Mouse (Mus musculus) granulocyte monocyte progenitor cell, adult 5-6 weeks (primary cell): ENCODE measurements around the gene Slc5a4b. TPM values are rescaled to one million over a fixed set of nuclear protein-coding genes. Genes with fewer than 3 reads are reported as not detected.

Source experiments
- ATAC-seq: replicated peaks from 2 replicates; pipeline ENCODE4 v1.8.0; 2016; ENCODE audit warnings: mild to moderate bottlenecking, moderate TSS enrichment, inconsistent platforms; ENCODE audit not compliant: poor library complexity, severe bottlenecking
- total RNA-seq, 2 experiments: library from RNA; stranded (forward) in 1 of 2; stranded (reverse) in 1 of 2; fragments of 200-712, 200-1000 nt in 1 of 2; fragments of >200 nt in 1 of 2; fragmentation: Nextera tagmentation in 1 of 2; gene quantifications; 2 replicates each; pipeline ENCODE4 v1.2.3; 2014 to 2017

The Slc5a4b gene
- total RNA-seq, 2 experiments from 2014 or later, result not detected

DNA sequence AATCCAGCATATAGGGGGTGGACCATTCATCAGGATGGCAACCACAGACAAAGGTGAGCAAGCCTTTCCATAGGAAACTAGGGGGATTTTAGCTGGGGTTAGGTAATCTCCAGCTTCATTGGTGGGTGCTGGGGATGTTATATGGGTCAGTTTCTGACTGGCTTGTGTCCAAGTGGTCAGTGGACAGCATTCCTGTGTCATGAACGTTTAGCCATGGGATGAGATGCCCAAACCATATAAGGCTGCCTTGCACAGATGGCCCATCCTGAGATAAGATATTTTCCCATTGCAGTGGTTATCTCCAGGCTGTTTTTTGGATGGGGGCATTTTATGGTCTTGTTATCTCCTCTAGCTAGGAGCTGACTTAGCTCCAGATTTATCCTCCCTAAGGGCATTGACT, 64.0 kb downstream of the Slc5a4b start:
- no peak for ATAC-seq

DNA sequence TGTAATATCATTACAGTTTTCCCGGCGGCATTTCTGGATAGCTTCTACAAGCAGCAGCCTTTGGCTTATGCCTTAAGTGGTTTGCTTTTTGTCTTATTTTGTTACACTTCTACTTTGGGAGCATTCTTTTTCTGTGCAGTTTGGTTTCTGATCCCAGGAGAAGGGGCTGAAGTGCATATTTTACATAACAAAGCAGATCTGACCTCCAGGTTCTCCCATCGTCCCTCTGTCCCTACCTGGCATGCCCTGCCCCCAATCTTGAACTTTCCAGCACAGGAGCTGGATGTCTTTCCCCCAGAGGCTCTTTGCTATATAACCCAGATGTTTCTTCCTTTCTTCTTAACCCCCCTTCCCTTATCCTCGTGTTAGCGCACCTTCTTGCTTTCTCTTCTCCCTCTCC, 65.4 kb downstream of the Slc5a4b start:
- no peak for ATAC-seq

DNA sequence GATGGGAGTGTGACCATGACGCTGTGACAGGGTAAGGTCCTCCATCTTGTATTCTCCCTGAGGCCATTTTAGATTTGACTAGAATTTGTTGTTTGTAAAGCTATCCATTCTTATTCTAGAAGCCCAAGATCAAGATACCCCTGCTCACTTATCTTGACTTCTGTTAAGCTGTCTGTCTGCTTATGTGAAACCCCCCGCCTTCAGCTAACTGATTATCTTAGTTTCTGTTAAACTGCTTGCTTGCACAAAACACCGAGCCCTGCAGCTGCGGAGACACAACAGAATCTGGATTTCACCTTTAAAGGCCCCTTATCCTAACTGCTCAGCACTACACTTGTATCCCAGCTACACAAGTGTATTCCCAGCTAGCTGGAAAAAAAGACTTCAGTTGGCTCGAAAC, 73.8 kb downstream of the Slc5a4b start:
- ATAC-seq, result no peak

DNA sequence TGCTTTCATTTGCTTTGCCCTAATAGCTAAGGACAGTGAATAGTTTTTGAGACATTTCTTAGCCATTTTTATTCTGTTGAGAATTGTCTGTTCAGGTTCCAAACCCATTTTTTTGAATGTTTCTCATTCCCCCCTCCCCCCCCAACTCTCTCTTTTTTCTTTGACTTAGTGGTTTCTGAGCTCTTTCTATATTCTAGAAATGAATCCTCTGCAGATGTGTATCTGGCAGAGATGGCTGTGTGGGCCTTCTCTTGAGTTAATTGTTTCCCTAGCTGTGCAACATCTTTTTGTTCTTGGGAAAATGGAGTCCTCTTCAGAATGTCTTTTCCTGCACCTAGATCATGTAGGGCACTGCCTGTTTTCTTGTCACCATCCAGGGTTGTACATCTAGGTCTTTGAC, 75.5 kb downstream of the Slc5a4b start:
- ATAC-seq, result no peak

DNA sequence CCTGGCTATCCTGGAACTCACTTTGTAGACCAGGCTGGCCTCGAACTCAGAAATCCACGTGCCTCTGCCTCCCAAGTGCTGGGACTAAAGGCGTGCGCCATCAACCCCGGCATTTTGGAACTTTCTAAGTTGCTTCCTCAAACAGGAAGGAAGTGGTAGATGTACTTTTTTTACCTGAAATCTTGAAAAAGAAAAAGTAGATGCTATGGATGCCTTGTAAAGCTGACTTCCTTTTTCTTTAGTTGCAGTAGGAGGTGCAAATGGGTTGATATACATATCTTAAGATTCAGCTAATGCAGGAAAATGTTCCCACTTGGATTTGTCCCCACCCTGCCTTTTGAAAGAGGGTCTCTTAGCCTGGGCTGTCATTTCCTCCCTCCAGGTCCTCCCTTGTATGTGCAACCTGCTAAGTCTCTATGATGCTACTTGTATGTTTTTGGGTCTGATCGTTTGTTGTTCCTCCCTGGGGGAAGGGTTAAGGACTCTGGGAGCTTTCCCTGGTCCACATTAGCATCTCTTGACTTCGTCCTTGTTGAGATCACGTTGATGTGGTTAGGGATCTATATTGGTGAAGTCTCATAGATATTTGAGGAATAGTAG, 76.7 kb downstream of the Slc5a4b start:
- no peak for ATAC-seq

DNA sequence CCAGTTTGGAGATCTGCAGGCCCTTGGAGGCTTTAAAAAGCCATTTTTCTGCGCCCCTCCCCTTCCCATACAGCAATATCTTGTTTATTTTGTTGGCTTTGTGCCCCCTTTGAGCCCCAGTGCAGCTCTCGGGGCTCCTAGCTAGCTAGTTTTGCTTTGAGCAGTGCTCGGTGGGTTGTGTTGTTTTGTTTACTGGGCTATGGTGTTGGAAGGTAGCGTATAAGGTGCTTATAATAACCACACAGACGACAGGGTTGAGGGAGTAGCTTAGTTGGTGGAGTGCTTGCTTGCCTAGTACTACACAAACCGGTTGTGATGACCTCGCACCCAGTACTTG, 77.7 kb downstream of the Slc5a4b start:
- ATAC-seq, result no peak

DNA sequence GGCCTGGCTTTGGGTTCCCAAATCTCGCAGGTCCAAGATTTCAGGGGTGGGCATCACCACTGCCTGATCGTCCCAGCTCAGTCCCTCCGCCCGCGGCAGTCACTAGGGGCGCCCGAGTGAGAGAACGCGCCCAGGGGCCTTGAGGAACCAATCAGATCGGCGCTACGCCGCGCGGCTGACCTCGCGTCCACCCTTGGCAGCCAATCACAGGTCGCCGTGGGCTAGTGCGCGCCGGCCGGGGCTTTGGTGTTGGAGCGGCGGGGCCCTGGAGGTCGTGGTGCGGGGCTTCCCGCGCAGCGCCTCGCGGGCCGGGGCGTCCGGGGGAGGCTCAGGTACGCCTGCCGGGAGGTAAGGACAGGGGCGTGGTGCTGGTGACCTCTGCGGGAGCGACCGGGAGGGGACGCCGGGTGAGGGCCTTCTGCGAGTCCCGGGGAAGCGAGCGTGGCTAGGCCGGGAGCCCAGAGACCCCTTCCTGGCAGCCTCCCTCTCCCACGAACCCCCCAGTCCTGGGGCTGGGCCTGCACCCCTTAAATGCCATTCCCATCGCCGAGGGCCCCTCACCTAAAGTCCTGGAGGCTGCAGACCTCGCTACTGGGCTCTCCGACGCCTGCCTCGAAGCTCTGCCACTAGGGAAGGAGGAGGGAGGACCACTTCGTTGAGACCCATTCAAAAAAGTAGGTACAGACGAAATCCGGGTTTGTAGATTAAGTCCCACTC, 78.2 kb downstream of the Slc5a4b start, which contains the start of gene Zfp280b:
Zfp280b (plus strand) TSS at position 249 of the 717 bp plus-strand sequence.
- ATAC-seq, result peak; percentile 99

DNA sequence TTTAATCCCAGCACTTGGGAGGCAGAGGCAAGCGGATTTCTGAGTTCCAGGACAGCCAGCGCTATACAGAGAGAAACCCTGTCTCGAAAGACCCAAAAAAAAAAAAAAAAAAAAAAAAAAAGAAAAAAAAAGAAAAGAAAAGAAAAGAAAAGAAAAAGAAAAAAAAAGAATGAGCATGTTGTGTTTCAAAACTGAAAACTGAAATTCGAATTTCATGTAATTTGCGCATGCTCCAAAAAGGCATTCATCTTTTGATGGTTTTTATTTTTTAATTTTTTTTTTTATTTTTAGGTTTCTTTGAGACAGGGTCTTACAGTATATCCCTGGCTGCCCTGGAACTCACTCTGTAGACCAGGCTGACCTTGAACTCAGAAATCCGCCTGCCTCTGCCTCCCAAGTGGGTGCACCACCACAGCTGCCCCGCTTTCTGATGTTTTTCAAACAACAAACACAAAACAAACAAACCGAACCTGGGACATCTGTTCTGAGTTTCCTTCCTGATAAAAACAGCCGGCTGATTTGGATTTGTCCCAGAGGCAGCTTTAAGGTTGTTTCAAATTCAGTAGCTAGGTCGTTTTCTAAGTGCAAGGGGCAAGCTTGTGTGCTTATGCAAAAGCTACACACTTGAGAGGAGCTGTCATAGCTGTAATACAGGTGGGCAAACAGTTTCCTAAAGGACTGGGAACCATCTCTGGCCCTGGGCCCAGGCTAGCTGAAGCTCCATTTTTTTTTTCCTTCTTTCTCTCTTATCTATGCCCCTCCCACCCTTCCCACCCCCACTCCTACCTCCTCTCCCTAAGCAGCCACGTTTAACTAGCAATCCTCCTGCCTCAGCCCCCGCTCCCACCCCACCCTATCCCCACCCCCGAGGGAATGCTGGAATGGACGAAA, 79.0 kb downstream of the Slc5a4b start:
- ATAC-seq, result no peak

DNA sequence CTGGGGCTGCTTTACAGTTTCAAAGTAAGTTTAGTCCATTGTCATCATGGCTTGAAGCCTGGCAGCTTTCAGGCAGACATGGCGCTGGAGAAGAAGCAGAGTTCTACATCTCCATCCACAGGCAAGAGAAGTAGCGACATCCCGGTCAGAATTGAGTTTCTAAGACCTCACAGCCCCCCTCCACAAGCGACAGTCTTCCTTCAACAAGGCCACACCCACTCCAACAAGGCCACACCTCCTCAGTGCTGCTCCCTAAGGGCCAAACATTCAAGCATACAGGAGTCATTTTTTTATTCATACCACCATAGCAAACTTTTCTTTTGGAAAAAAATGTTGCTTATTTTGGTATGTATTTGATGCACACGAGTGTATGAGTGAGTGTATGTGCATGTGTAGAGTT, 80.3 kb downstream of the Slc5a4b start:
- no peak for ATAC-seq

DNA sequence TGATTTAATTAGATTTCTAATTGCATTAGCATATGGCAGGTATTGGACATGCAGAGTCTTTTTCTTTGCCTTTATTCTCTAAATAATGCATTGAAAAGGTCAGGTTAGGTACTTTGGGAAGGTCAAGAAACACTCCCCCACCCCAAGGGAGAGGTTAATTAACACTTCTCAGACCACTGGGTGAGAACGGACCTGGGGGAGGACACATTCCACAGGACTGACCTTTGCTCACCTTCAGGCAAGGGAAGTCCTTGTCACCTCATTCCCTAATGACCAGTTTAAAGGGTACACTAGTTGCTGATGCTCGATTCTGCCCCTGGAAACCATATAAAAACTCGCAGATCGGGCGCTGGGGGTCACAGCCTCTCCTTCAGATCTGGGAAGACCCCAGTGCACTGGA, 81.5 kb downstream of the Slc5a4b start:
- no peak for ATAC-seq

DNA sequence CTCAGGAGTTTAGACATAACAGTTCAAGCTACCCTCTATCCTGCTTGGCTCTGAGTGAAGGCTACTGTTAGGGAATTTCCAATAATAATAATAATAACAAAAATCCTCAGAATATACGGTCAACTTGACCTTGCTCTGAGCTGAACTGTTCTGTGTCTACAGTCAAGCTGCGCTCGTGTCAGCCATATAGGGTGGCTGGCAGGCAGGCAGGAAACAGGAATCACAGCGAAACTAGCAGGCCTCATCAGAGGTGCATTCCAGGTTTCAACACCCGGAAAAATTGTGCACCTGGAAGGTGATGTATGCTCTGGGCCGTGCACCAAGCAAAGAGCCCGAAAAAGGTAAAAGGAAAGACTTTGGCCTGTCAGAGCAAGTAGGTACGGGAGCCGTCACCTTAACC, 82.4 kb downstream of the Slc5a4b start:
- no peak for ATAC-seq

DNA sequence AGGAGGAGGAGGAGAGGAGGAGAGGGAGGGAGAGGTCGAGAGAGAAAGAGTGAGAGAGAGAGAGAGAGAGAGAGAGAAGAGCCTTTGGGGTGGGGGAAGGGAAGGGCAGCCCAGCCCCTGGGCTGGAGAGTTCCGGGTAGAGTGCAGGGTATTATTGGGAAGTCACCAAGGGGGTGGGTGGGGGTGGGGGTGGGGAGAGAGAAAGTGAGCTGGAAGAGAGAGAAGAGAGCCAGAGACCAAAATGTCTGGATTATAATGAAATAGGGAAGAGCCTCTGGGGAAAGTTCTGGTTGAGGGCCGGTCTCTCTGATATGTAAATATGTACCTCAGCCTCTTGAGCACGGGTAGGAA, 82.8 kb downstream of the Slc5a4b start:
- ATAC-seq, result no peak

DNA sequence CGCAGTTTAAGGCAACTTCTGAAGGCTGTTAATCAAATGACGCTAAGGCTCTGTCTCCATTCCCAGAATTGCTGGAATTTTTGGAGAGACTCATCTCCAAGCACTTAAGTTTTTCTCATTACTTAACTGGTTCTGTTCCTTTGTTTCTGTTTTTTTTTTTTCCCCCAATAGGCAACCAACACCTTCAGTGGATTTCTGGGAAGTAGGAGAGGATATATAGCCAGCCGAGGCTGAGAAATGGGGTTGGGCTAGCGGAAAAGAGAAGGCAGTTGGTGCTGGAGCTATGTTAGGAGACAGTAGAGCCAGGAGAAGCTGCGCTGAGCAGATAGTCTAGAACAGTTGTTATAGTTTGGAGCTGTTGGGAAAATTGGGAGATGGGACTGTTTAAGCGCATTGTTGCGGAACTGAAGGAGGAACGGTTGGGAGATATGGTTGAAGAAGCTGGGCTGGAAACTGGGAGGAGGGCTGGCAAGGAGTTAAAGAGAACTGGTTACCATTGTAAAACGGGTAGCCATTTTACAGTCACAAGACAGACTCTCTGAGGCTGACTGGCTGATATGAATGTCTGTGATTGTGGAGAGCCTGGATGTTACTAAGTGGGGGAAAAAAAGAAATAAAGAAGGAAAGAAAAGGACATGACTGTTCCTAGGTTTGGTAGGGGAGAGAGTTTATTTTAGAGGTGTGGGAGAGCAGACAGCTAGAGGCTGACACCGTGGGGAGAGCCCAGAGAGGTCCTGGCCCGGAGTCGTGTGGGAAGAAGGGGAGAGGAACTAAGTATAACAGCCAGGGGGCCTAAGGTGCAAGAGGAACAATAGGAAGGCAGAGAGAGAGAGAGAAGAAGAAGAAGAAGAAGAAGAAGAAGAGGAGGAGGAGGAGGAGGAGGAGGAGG, 83.4 kb downstream of the Slc5a4b start:
- no peak for ATAC-seq

DNA sequence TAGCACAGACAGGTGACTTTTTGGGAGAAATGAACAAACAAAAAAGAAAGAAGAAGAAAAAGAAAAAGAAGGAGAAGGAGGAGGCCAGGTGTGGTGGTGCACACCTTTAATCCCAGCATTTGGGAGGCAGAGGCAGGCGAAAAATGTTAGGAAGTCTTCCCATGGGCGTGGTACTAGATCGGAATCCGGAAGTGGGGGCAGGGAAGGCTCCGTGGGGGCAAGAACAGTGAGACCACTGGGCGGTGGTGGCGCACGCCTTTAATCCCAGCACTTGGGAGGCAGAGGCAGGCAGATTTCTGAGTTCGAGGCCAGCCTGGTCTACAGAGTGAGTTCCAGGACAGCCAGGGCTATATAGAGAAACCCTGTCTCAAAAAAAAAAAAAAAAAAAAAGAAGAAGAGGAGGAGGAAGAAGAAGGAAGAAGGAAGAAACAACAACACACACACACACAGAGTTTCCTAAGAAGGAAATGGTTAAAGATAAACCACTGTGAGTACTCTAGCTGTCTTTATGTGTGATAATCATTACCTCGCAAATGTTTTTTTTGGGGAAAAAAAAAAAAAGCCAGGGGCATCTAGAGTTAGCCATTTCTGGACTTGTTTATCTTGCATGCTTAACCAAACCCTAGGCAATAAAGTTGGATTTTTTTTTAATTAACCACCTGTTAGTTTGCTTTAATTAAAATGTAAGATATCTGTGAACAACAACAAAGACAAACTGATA, 85.1 kb downstream of the Slc5a4b start:
- no peak for ATAC-seq

DNA sequence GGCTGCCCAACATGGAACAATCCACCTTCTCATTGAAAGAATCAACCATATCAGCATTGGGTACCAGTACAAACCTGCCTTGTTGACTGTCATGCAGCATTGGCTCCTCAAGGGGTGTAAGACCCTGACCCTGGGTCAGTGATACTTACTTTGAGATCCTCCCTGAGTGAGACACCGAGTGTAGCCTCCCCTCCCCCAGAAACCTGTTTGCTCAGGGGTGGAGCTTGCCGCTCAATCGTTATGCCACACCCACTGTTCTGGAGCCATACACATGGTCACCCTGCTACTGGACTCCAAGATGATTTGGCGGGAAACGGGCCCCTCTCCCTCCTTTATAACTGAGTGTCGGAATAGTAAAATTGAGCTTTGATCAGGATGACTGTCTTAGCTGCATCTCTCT, 86.8 kb downstream of the Slc5a4b start:
- ATAC-seq, result no peak

DNA sequence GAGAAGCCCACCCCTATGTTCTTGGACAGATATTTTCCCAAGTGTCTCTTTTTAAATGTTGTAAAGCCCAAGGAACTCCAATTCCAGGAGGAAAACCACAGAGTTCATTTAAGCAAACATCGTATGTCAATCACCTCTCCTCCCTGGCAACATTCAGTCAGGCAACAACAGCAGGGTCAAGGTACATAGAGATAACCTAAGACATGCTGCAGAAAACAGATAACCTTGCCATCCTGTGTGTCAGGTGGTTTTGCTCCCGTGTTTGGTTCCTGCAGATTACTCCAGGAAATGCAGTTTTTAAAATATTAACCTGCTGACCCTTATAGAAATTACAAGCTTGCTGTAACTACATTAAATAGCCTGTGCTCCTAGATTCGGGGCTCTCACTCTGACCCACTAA, 89.0 kb downstream of the Slc5a4b start:
- ATAC-seq, result no peak

DNA sequence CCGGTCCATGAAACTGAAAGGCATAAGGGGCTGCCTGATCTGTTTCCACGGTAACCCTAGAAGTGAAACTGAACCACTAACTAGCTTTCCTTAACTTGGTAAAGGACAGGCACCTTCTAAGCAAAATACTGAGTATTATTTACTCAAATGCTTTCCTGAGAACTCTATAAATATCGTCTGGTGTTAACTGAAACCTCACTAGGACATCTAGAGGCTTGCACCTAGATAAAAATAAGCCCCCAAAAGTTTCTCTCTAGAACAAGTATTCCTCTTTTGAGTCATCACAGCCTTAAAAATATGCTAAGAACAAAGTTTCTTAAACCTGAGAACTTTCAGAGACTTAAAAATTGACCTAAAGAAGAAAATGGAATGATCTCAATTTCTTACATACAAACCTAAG, 93.9 kb downstream of the Slc5a4b start:
- no peak for ATAC-seq

DNA sequence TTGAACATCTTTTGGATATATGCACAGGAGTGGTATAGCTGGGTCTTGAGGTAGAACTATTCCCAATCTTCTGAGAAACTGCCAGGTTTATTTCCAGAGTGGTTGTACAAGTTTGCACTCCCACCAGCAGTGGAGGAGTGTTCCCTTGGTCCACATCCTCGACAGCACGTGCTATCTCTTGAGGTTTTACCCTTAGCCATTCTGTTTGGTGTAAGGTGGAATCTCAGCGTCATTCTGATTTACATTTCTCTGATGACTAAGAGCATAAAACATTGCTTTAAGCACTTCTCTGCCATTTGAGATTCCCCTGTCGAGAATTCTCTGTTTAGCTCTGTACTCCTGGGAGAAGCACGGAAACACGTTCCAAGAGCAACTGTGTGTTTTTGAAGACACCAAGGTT, 97.8 kb downstream of the Slc5a4b start:
- no peak for ATAC-seq

DNA sequence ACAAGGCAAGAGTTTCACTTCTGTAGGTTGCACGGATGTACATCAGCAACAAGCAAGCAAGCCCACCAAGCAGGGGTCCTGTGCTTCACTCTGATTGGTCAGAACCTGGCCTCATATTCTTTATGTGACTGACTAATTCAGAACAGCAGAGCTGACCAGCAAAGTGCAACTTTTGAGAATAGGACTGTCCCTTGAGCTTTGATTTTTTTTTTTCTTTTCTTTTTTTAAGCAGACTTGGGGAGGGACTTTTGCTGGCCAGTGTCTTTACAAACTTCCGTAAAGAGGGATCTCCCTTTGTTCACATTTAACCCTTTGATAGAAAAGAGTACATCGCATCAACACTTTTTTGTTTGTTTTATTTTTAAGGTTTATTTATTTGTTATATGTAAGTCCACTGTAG, 100.9 kb downstream of the Slc5a4b start:
- ATAC-seq, result no peak
